Mouse (Mus musculus) cerebellum, adult 2 months (tissue): ENCODE results near the gene B230104I21Rik. TPM values are rescaled to one million over a fixed set of nuclear protein-coding genes. Genes with fewer than 3 reads are reported as not detected.

Experiments used
- DNase-seq, 2 experiments: peaks; one replicate each; pipeline ENCODE4 v3.0.0; 2021
- H3K27ac ChIP-seq: fragments of 200-500 bp; 2 replicates; pipeline ENCODE4 v1.5.1; 2012; ENCODE audit warnings: low read length, control low read depth, inconsistent platforms; ENCODE audit not compliant: insufficient read depth
- H3K27me3 ChIP-seq: fragments of 200-500 bp; 2 replicates; pipeline ENCODE4 v1.6.1; 2012; ENCODE audit warnings: inconsistent platforms, mild to moderate bottlenecking, low read length, moderate library complexity; ENCODE audit not compliant: control insufficient read depth, insufficient read depth
- H3K4me1 ChIP-seq: fragments of 200-500 bp; 2 replicates; pipeline ENCODE4 v1.6.1; 2011; ENCODE audit warnings: low read length; ENCODE audit not compliant: control insufficient read depth, insufficient read depth
- H3K4me3 ChIP-seq: fragments of 200-500 bp; replicated peaks from 2 replicates; pipeline ENCODE3; 2011; ENCODE audit warnings: mild to moderate bottlenecking, low read depth, low read length, control low read depth; ENCODE audit not compliant: insufficient read depth
- CTCF ChIP-seq: fragments of 200-500 bp; IDR thresholded peaks from 2 replicates; pipeline ENCODE4 v1.5.1; 2011; ENCODE audit warnings: low read depth, mild to moderate bottlenecking, control low read depth, low read length, moderate library complexity, borderline replicate concordance; ENCODE audit not compliant: insufficient read depth
- POLR2A ChIP-seq: fragments of 200-500 bp; IDR thresholded peaks from 2 replicates; pipeline ENCODE4 v1.6.1; 2011; ENCODE audit warnings: low read length, control low read depth, borderline replicate concordance; ENCODE audit not compliant: insufficient read depth
- whole genome bisulfite sequencing: fragments of 180-500 bp; shearing (Covaris S2); methylation state at CpG from one replicate; pipeline ENCODE4 v1.1.7; 2018; 5-methylcytosine and 5-hydroxymethylcytosine counted together
- polyA plus RNA-seq: library from polyadenylated mRNA; depleted of rRNA; stranded (reverse); fragments of >200 nt; gene quantifications from 2 replicates; pipeline ENCODE4 v1.2.3, GENCODE M21; 2012

B230104I21Rik gene
- polyA plus RNA-seq, 1 experiment = 0.13 TPM

DNA sequence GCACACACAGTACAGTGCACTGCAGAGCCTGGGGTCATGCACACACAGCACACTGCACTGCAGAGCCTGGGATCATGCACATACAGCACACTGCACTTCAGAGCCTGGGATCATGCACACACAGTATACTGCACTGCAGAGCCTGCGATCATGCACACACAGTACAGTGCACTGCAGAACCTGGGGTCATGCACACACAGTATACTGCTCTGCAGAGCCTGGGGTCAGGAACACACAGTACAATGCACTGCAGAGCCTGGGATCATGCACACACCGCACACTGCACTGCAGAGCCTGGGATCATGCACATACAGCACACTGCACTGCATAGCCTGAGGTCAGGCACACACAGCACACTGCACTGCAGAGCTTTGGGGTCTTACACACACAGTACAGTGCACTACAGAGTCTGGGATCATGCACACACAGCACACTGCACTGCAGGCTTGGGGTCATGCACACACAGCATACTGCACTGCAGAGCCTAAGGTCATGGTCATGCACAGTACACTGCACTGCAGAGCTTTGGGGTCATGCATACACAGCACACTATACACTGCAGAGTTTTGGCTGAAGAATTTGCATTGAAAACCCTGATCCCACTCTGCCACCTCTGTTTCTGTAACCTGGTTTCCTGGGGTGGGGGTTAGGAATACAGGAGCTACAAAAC, 23.6 kb upstream of the B230104I21Rik start:
- no peak for DNase-seq
- Histone ChIP-seq H3K4me1 (no peaks in the 10 kb centered on the region; the same call in 1 of the 2 replicates), H3K27ac (no peak overlapping the region), H3K4me3 (no peak overlapping the region), H3K27me3 (no peaks in the 10 kb centered on the region)
- WGBS = 98% methylated on average over 2 of the region's 2 CpGs
- no peak for TF ChIP-seq POLR2A
- TF ChIP-seq CTCF = no peak

DNA sequence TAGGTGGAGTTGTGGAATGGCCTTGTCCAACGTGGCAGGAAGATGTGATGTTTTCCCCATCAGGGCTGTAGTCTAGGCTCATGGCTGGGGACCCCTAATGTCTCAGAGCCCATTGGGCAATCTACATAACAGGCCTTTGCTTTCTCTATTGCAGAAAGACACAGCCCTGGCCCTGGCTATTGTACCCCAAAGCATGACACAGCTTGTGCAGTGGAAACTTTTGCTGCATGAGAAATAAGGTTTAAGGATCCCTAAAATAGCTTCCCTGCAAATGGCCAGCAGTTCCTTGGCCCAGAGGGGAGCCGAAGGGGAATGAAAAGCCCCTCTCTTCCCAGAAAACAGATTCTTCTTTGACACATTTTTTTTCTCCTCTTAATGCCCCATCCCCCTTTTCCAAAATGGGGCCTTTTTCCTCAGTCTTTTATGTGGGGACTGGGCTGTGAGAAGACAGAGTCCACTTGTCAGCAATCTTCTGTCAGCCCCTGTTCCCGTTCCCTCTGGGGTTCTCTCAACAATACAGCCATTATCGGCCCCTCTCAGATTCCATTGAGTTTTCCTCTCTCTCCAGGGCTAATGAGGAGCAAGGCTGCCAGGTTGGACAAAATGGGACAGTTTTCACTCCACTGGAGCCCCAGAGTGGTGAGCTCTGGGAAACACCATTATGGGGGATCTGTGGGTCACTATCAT, 22.8 kb upstream of the B230104I21Rik start:
- Histone ChIP-seq H3K27ac (no peak overlapping the region), H3K4me1 (no peaks in the 10 kb centered on the region; the same call in 1 of the 2 replicates), H3K4me3 (no peak overlapping the region), H3K27me3 (no peaks in the 10 kb centered on the region)
- TF ChIP-seq CTCF (no peak), POLR2A (no peak)
- WGBS = 48% methylated on average over 4 of the region's 4 CpGs
- DNase-seq = peak in 1 of 2 experiments; percentile 12

DNA sequence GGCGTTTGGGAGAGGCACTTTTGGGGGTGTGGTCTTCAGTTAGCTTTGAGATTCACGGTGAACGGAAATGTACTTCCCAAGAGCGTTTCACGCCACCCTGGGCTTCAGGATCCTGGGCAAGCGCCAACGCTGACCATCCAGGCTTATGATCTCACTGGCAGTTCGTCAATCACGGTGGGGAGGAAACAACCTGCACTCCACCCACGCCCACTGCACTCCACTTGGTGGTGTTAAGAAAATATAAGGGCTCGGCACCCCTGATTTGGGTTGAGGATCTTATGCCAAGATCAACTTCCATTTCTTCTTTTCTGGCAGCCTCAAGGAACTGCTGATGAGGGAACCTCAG, 22.3 kb upstream of the B230104I21Rik start:
- WGBS = 23% methylated on average over 11 of the region's 11 CpGs
- Histone ChIP-seq H3K27ac (no peak overlapping the region), H3K4me1 (no peaks in the 10 kb centered on the region; the same call in 1 of the 2 replicates), H3K27me3 (no peaks in the 10 kb centered on the region), H3K4me3 (no peak overlapping the region)
- DNase-seq = no peak
- TF ChIP-seq CTCF (no peak), POLR2A (no peak)

DNA sequence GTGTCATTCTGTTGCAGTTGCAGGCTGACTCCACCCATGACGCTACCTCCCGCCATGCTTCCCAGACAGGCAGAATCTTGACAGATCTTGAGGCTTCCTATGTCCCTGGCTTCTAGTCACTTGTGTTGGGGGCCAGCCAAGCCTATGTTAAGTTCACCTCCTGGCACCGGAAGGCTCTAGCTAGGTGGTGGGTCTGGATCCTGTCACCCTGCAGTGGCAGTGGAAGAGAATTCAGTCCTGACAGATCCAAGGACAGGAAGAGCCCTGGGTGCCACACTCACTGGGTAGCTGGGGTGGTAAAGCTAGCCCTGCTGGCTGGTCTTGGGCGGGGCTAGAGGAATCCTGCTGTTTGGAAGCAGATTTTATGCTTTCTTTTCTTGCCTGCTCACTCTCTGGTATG, 10.5 kb upstream of the B230104I21Rik start:
- TF ChIP-seq POLR2A = no peak
- TF ChIP-seq CTCF = no peak
- Histone ChIP-seq H3K4me1 (no peaks in the 10 kb centered on the region; the same call in 1 of the 2 replicates), H3K27me3 (no peaks in the 10 kb centered on the region), H3K4me3 (no peak overlapping the region), H3K27ac (no peak overlapping the region)
- WGBS = 37% methylated on average over 4 of the region's 4 CpGs
- DNase-seq = no peak

DNA sequence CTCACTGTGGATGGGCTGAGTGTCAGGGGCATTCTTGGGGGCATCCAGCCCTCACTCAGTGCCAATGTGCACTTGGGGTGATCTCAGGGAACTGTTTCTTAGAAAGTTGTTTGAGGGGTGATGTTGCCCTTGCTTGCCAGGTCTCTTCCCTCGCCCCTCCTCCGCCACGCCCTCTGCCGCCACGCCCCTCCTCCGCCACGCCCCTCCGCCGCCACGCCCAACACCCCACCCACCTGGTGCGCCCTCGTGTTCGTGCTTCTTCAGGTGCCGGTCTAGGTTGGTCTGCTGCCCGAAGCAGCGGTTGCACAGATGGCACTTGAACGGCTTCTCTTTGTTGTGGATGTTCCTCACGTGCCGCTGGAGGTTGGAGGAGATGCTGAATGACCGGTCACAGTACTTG, 7.5 kb upstream of the B230104I21Rik start:
- Histone ChIP-seq H3K4me1 (no peaks in the 10 kb centered on the region; the same call in 1 of the 2 replicates), H3K4me3 (no peak overlapping the region), H3K27ac (no peak overlapping the region), H3K27me3 (no peaks in the 10 kb centered on the region)
- TF ChIP-seq POLR2A = no peak
- TF ChIP-seq CTCF = no peak
- no peak for DNase-seq
- 5% methylated on average over 20 of the region's 20 CpGs for WGBS

DNA sequence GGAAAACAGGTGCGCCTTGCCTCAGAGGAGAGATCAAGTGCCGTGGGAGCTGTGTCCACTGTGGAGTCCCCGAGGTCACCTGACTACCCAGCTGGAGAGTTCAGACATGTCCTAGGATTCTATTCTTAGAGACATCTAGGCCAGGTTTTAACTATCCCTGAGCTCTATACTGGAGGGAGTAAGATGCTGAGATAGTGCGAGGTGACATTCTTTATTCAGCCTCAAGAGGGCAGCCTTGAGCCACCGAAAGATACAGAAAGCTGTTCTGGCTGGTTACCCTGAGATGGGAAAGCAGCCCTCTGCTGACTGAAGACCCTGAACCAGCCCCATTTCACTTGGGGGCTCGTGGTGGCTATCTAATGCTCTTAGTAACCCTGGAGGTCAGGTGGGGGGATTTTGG, 7.1 kb upstream of the B230104I21Rik start:
- TF ChIP-seq CTCF = peak; percentile 84
- TF ChIP-seq POLR2A = no peak
- Histone ChIP-seq H3K27me3 (no peaks in the 10 kb centered on the region), H3K27ac (no peak overlapping the region), H3K4me1 (no peaks in the 10 kb centered on the region; the same call in 1 of the 2 replicates), H3K4me3 (no peak overlapping the region)
- DNase-seq = peak; percentile 46 to 68
- WGBS = 5% methylated on average over 6 of the region's 6 CpGs

DNA sequence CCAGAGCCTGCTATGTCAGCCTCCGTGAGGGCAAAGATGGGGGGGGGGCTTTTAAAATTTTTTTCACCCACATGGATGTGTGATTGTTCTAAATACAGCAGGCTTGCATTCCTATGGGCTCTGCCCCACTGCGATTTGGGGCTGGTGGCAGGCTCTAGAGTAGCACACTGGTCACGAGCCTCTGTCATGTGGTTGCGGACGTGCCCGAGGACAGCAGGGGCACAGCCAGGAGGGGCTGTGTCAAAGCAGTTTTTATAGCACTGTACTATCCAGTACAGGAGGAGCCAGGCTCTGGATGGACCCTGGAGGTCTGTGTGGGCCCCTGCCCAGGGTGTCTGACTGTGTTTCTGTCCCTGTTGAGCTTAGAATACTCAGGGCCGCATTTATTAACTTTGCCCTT, 5.9 kb upstream of the B230104I21Rik start:
- no peaks in the 10 kb centered on the region for H3K27me3 ChIP-seq
- no peak for DNase-seq
- TF ChIP-seq POLR2A = no peak
- no peak for TF ChIP-seq CTCF
- H3K4me3 ChIP-seq = no peak overlapping the region
- no peak overlapping the region for H3K27ac ChIP-seq
- 91% methylated on average over 7 of the region's 7 CpGs for WGBS
- H3K4me1 ChIP-seq = no peaks in the 10 kb centered on the region; the same call in 1 of the 2 replicates

DNA sequence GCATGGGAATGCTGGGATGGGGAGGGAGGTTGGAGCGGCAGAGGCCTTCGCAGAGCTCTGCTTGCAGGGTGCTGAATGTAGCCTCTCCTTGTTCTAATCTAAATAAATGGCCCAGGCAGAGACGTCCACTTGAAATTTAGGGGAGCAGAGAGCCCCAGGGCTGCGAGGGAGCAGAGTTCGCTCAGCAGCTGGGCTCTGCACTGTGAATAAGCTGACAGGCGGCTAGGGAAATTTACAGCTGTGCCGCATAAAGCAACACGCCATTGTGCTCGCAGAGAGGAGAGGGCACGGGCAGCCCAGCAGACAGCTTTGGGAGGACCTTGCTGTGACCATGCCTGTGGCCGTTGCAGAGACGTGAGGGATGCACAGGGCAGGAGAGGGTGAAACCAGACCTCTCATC, 4.7 kb upstream of the B230104I21Rik start:
- TF ChIP-seq CTCF = no peak
- TF ChIP-seq POLR2A = no peak
- H3K27ac ChIP-seq = no peak overlapping the region
- WGBS = 60% methylated on average over 12 of the region's 12 CpGs
- H3K4me3 ChIP-seq = no peak overlapping the region
- H3K27me3 ChIP-seq = no peaks in the 10 kb centered on the region
- H3K4me1 ChIP-seq = no peaks in the 10 kb centered on the region
- no peak for DNase-seq
